Mouse (Mus musculus): Measurements from ENCODE around the gene Myh6. TPM values are rescaled to one million over a fixed set of nuclear protein-coding genes. Genes with fewer than 3 reads are reported as not detected.
"Not testable (repeated sequence)": the region's sequence is repeated elsewhere in the genome, so short reads cannot be mapped to it uniquely, and the experiment has no call there.

The Myh6 gene
- polyA plus RNA-seq, 1 experiment from 2014 or later = 0.46 TPM

DNA sequence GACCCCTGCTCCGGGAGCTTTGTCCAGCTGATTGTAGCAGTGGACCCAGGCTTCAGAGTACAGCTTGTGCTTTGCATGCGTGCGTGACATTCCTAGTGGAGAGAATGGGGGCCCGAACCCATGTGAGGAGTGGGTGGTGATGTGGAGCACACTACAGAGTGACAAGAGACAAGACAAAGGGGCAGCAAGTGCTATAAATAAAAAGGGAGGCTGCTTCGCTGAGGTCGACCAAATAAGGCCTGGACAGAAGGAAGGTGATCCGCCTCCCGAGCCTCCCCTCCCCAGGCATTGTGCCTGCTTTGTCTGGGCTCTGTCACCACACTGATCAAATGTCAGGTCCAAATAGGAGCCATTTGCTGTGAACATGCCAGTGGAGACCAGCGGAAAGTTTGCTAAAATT is 30.1 kb upstream of the Myh6 start:
- Histone ChIP-seq H3K27ac (ENCODE audit: low read length) (no peak overlapping the region), H3K27me3 (replicated peaks; ENCODE audit: control insufficient read depth, insufficient read depth, low read length) (no peaks in the 10 kb centered on the region), H3K4me2 (ENCODE audit: low read depth, low read length) (no peak overlapping the region), H3K4me1 (ENCODE audit: control insufficient read depth, insufficient read depth, low read length) (peaks cover 7% of the 10 kb centered on the region; the same call in 1 of the 2 replicates), H3K9me3 (ENCODE audit: control insufficient read depth, low read length) (no peaks in the 10 kb centered on the region), H3K36me3 (ENCODE audit: control insufficient read depth, insufficient read depth, low read length) (no peaks in the 10 kb centered on the region), H3K4me3 (ENCODE audit: low read length) (no peak overlapping the region), H3K9ac (ENCODE audit: low read depth, low read length) (no peak overlapping the region)
- ATAC-seq = no peak
- WGBS = 60% methylated on average over 9 of the region's 9 CpGs

DNA sequence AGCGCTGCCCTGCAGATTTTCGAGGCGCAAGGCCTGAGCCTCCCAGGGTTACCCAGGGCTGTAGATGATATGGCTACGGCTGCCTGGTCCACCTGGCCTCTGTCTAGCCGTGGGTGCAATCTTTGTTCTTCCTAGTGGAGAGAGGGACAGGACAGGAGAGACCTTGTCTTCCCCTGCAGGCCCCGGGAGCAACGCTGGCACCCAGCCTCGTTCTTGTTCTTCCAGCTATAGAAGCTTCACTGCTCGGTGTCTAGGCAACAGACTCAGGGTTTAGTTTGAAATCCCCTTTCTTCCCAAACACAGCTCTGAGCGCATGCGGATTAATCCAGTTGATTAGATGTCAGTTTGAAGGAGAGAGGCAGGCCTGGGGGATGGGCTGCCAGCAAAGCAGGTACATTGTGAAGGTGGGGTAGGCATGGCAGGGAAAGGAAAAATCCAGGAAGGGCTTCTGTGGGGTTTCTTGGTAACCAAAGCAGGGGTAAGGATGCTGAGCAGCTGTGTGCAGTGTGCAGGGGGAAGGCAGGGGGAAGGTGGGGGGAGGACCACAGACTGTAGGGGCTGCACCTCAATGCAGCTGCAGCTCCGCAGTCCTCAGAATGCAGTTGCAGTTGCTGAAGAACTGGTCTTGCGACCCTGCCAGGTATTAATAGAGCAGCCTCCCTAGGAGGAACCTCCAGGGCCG is 28.9 kb upstream of the Myh6 start:
- Histone ChIP-seq H3K27me3 (replicated peaks; ENCODE audit: control insufficient read depth, insufficient read depth, low read length) (no peaks in the 10 kb centered on the region), H3K4me3 (ENCODE audit: low read length) (no peak overlapping the region), H3K9ac (ENCODE audit: low read depth, low read length) (no peak overlapping the region), H3K36me3 (ENCODE audit: control insufficient read depth, insufficient read depth, low read length) (no peaks in the 10 kb centered on the region), H3K27ac (ENCODE audit: low read length) (no peak overlapping the region), H3K4me1 (ENCODE audit: control insufficient read depth, insufficient read depth, low read length) (peaks cover 7% of the 10 kb centered on the region; the same call in 1 of the 2 replicates), H3K4me2 (ENCODE audit: low read depth, low read length) (no peak overlapping the region), H3K9me3 (ENCODE audit: control insufficient read depth, low read length) (no peaks in the 10 kb centered on the region)
- ATAC-seq = no peak
- 50% methylated on average over 14 of the region's 14 CpGs for WGBS

- H3K36me3 ChIP-seq (ENCODE audit: control insufficient read depth, insufficient read depth, low read length) = no peaks in the 10 kb centered on the region
- H3K27me3 ChIP-seq (replicated peaks; ENCODE audit: control insufficient read depth, insufficient read depth, low read length) = no peaks in the 10 kb centered on the region
- H3K4me1 ChIP-seq (ENCODE audit: control insufficient read depth, insufficient read depth, low read length) = peaks cover 7% of the 10 kb centered on the region; the same call in 1 of the 2 replicates
- ATAC-seq = no peak
- H3K4me3 ChIP-seq (ENCODE audit: low read length) = no peak overlapping the region
- H3K9me3 ChIP-seq (ENCODE audit: control insufficient read depth, low read length) = no peaks in the 10 kb centered on the region
- H3K27ac ChIP-seq (ENCODE audit: low read length) = no peak overlapping the region
- no peak overlapping the region for H3K9ac ChIP-seq (ENCODE audit: low read depth, low read length)
- no peak overlapping the region for H3K4me2 ChIP-seq (ENCODE audit: low read depth, low read length)
Measured at GRCm38 (mm10) chr14:54994869-54995186, 28.1 kb upstream of the Myh6 start.

- peak within 1 kb of the TSS; percentile 18; the same call in 1 of the 2 replicates for H3K9ac ChIP-seq (ENCODE audit: low read depth, low read length)
- H3K36me3 ChIP-seq (ENCODE audit: control insufficient read depth, insufficient read depth, low read length) = no peaks in the 10 kb centered on the region
- H3K4me2 ChIP-seq (ENCODE audit: low read depth, low read length) = no peak within 1 kb of the TSS
- peaks cover 7% of the 10 kb centered on the region; the same call in 1 of the 2 replicates for H3K4me1 ChIP-seq (ENCODE audit: control insufficient read depth, insufficient read depth, low read length)
- WGBS = 52% methylated on average over 11 of the region's 11 CpGs
- no peak within 1 kb of the TSS for H3K4me3 ChIP-seq (ENCODE audit: low read length)
- H3K27me3 ChIP-seq (replicated peaks; ENCODE audit: control insufficient read depth, insufficient read depth, low read length) = no peaks in the 10 kb centered on the region
- no peak within 1 kb of the TSS for H3K27ac ChIP-seq (ENCODE audit: low read length)
- H3K9me3 ChIP-seq (ENCODE audit: control insufficient read depth, low read length) = no peaks in the 10 kb centered on the region
- ATAC-seq = no peak
Measured at GRCm38 (mm10) chr14:54994136-54994868, 27.6 kb upstream of the Myh6 start, which contains the start of gene Myh7. Gene Myh7, minus strand, starts transcription at chr14:54994626.

DNA sequence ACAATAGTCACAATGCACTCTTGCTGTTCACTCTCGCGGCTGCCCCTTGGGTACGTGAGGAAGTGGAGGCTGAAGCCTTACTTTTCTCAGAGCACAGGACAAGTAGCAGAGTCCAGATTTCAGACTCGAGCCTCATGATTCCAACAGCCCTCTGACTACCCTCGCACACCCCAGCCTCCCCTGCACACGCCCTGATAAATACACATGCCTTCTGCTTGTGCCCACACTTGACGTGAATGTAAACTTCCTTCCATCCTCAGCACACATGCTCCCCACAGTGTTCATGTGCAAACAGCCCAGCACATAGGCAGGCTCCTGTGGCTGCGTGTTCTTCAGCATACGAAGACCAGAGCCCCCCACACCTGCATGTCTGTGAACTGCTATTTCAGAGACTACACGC is 26.9 kb upstream of the Myh6 start:
- ATAC-seq = peak; percentile 70
- WGBS = 35% methylated on average over 10 of the region's 10 CpGs
- Histone ChIP-seq H3K9me3 (ENCODE audit: control insufficient read depth, low read length) (no peaks in the 10 kb centered on the region), H3K36me3 (ENCODE audit: control insufficient read depth, insufficient read depth, low read length) (no peaks in the 10 kb centered on the region), H3K27me3 (replicated peaks; ENCODE audit: control insufficient read depth, insufficient read depth, low read length) (no peaks in the 10 kb centered on the region), H3K27ac (ENCODE audit: low read length) (no peak overlapping the region), H3K9ac (ENCODE audit: low read depth, low read length) (peak overlapping the region; percentile 6; the same call in 1 of the 2 replicates), H3K4me3 (ENCODE audit: low read length) (no peak overlapping the region), H3K4me2 (ENCODE audit: low read depth, low read length) (no peak overlapping the region), H3K4me1 (ENCODE audit: control insufficient read depth, insufficient read depth, low read length) (peaks cover 7% of the 10 kb centered on the region; the same call in 1 of the 2 replicates)

- H3K27ac ChIP-seq (ENCODE audit: low read length) = no peak overlapping the region
- no peak overlapping the region for H3K4me2 ChIP-seq (ENCODE audit: low read depth, low read length)
- no peak overlapping the region for H3K9ac ChIP-seq (ENCODE audit: low read depth, low read length)
- H3K36me3 ChIP-seq (ENCODE audit: control insufficient read depth, insufficient read depth, low read length) = no peaks in the 10 kb centered on the region
- H3K9me3 ChIP-seq (ENCODE audit: control insufficient read depth, low read length) = no peaks in the 10 kb centered on the region
- no peaks in the 10 kb centered on the region for H3K27me3 ChIP-seq (replicated peaks; ENCODE audit: control insufficient read depth, insufficient read depth, low read length)
- ATAC-seq = no peak
- WGBS = 89% methylated on average over 10 of the region's 10 CpGs
- H3K4me1 ChIP-seq (ENCODE audit: control insufficient read depth, insufficient read depth, low read length) = peaks cover 7% of the 10 kb centered on the region; the same call in 1 of the 2 replicates
- no peak overlapping the region for H3K4me3 ChIP-seq (ENCODE audit: low read length)
Measured at GRCm38 (mm10) chr14:54992196-54992595, 25.5 kb upstream of the Myh6 start.

DNA sequence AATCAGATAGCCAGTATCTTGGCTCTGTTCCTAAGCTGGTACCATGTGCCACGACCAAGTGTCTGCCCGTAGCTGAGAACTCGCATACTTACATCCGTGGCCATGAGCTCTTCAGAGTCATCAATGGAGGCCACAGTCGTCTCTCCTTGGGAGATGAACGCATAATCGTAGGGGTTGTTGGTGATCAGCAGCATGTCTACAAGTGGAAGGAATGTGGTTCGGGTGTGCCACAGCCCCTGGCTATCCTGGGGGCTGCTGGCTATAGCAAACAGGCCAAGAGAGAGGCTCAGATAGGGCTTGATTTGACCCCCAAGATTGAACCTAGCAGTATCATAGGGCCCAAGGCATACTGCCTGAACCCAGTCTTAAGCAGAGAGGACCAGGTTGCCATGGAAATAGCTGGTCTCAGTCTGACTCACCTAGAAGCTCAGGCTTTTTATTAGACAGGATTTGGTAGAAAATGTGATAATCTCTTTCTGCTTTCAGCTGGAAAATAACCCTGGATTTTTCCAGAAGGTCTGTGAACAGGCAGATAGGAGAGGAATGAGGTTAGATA is 23.2 kb upstream of the Myh6 start:
- Histone ChIP-seq H3K9me3 (ENCODE audit: control insufficient read depth, low read length) (no peaks in the 10 kb centered on the region), H3K4me1 (ENCODE audit: control insufficient read depth, insufficient read depth, low read length) (peaks cover 7% of the 10 kb centered on the region; the same call in 1 of the 2 replicates), H3K27ac (ENCODE audit: low read length) (no peak overlapping the region), H3K9ac (ENCODE audit: low read depth, low read length) (no peak overlapping the region), H3K4me3 (ENCODE audit: low read length) (no peak overlapping the region), H3K4me2 (ENCODE audit: low read depth, low read length) (no peak overlapping the region), H3K27me3 (replicated peaks; ENCODE audit: control insufficient read depth, insufficient read depth, low read length) (no peaks in the 10 kb centered on the region), H3K36me3 (ENCODE audit: control insufficient read depth, insufficient read depth, low read length) (no peaks in the 10 kb centered on the region)
- WGBS = 88% methylated on average over 8 of the region's 8 CpGs
- ATAC-seq = no peak

DNA sequence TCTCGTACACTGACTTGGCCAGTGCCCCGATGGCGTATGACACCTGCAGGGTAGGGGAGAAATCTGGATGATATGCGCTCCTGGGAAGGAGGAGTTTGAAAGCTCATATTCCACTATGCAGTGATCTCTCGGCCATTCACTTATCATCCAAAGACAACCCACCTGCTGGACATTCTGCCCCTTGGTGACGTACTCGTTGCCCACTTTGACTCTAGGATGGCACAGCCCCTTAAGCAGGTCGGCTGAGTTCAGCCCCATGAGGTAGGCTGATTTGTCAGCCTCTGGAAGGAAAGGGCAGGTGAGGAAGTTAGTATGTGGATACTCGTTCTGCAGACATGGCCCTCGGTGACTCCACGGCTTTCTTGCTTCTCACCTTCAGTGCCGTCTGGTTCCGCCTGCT is 22.2 kb upstream of the Myh6 start:
- Histone ChIP-seq H3K4me2 (ENCODE audit: low read depth, low read length) (no peak overlapping the region), H3K36me3 (ENCODE audit: control insufficient read depth, insufficient read depth, low read length) (no peaks in the 10 kb centered on the region), H3K4me1 (ENCODE audit: control insufficient read depth, insufficient read depth, low read length) (peaks cover 5% of the 10 kb centered on the region; the same call in 1 of the 2 replicates), H3K9ac (ENCODE audit: low read depth, low read length) (no peak overlapping the region), H3K4me3 (ENCODE audit: low read length) (no peak overlapping the region), H3K27me3 (replicated peaks; ENCODE audit: control insufficient read depth, insufficient read depth, low read length) (no peaks in the 10 kb centered on the region), H3K9me3 (ENCODE audit: control insufficient read depth, low read length) (no peaks in the 10 kb centered on the region), H3K27ac (ENCODE audit: low read length) (no peak overlapping the region)
- 90% methylated on average over 13 of the region's 13 CpGs for WGBS
- ATAC-seq = no peak

DNA sequence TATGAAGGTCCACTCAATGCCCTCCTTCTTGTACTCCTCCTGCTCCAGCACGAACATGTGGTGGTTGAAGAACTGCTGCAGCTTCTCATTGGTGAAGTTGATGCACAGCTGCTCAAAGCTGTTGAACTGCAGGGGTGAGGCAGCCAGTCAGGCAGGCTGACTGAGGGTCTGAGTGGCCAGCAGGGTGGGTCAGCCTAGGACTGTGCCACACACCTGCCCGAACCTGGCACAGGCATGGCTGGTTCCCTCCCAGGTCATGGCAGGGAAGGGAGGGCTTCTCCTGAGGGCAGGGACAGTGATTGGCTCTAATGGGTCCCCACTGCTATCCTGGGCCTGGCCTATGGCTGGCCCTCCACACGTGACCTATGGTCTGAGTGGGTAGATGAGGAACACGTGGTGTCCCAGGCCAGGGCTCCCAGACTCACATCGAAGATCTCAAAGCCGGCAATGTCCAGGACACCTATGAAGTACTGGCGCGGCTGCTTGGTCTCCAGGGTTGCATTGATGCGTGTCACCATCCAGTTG is 21.7 kb upstream of the Myh6 start:
- not testable (repeated sequence) for H3K4me2 ChIP-seq (ENCODE audit: low read depth, low read length); H3K36me3 ChIP-seq (ENCODE audit: control insufficient read depth, insufficient read depth, low read length); H3K9ac ChIP-seq (ENCODE audit: low read depth, low read length); H3K27me3 ChIP-seq (replicated peaks; ENCODE audit: control insufficient read depth, insufficient read depth, low read length); H3K9me3 ChIP-seq (ENCODE audit: control insufficient read depth, low read length); ATAC-seq; H3K4me1 ChIP-seq (ENCODE audit: control insufficient read depth, insufficient read depth, low read length); H3K4me3 ChIP-seq (ENCODE audit: low read length); H3K27ac ChIP-seq (ENCODE audit: low read length)
- WGBS = 92% methylated on average over 9 of the region's 9 CpGs
